Mouse (Mus musculus) kidney, embryonic 16.5 days (tissue): ENCODE results near the gene Hnrnpa0. TPM values are rescaled to one million over a fixed set of nuclear protein-coding genes. Genes with fewer than 3 reads are reported as not detected.

Experiments used
- ATAC-seq: fragments of 200-750 bp; cut with Nextera tagmentation; 2 replicates; pipeline ENCODE4 v1.8.0; 2017; ENCODE audit warnings: moderate TSS enrichment; ENCODE audit not compliant: low FRiP score, low TSS enrichment
- H3K27ac ChIP-seq: fragments of 300-500 bp; sonication (generic); 2 replicates; pipeline ENCODE4 v1.5.1; 2014; ENCODE audit warnings: low read length
- H3K27me3 ChIP-seq: fragments of 300-500 bp; sonication (generic); 2 replicates; pipeline ENCODE4 v1.6.1; 2014; ENCODE audit warnings: low read length, control low read depth, mixed read lengths; ENCODE audit not compliant: insufficient read depth
- H3K36me3 ChIP-seq: fragments of 300-500 bp; sonication (generic); 2 replicates; pipeline ENCODE4 v1.6.1; 2014; ENCODE audit warnings: low read length, control low read depth, mixed read lengths; ENCODE audit not compliant: insufficient read depth
- H3K4me1 ChIP-seq: fragments of 300-500 bp; sonication (generic); 2 replicates; pipeline ENCODE4 v1.6.1; 2014; ENCODE audit warnings: low read length, control low read depth, mixed read lengths; ENCODE audit not compliant: insufficient read depth
- H3K4me2 ChIP-seq: fragments of 300-500 bp; sonication (generic); replicated peaks from 2 replicates; pipeline ENCODE4 v1.6.1; 2014; ENCODE audit warnings: low read depth, low read length
- H3K4me3 ChIP-seq: fragments of 300-500 bp; sonication (generic); 2 replicates; pipeline ENCODE4 v1.5.1; 2014; ENCODE audit warnings: mild to moderate bottlenecking, low read length
- H3K9ac ChIP-seq: fragments of 300-500 bp; sonication (generic); replicated peaks from 2 replicates; pipeline ENCODE4 v1.6.1; 2014; ENCODE audit warnings: low read length
- H3K9me3 ChIP-seq: fragments of 300-500 bp; sonication (generic); 2 replicates; pipeline ENCODE4 v1.6.1; 2016; ENCODE audit warnings: low read length, control low read depth
- WGBS: fragments of 180-500 bp; shearing (Covaris S2); extraction: QIAGEN DNeasy Blood & Tissue Kit; methylation state at CpG from one replicate; pipeline ENCODE4 v1.1.7; 2014; 5-methylcytosine and 5-hydroxymethylcytosine counted together
- polyA plus RNA-seq: library from polyadenylated mRNA; unstranded; fragments of >200 nt; fragmentation: Nextera tagmentation; extraction: Ambion mirVana; gene quantifications from 2 replicates; pipeline ENCODE4 v1.2.1, GENCODE M21; 2015

Gene Hnrnpa0
- polyA plus RNA-seq, 1 experiment from 2014 or later = 23.2 TPM

DNA sequence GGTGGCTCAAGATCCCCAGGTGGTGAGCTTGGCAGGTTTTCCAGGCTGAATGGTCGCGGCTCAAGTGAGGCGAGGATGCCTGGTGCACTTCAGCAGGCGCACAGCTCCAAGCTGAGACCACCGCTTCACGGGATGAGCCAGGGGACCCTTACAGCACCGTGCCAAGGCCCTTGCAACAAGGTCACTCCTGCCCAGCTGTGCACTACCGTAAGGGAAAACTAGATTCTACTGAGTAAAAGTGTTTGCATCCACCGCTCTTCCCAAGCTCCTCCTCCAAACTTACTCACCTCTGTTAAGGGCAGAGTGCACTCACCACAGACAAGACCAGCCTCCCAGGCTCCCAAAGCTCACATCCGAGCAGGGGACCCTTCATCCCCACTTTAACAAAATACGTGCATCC is 44.8 kb downstream of the Hnrnpa0 start:
- Histone ChIP-seq H3K9ac (no peak overlapping the region), H3K4me2 (no peak overlapping the region), H3K36me3 (no peaks in the 10 kb centered on the region; the same call in 1 of the 2 replicates), H3K27me3 (no peaks in the 10 kb centered on the region), H3K4me3 (no peak overlapping the region), H3K4me1 (no peaks in the 10 kb centered on the region), H3K9me3 (no peaks in the 10 kb centered on the region), H3K27ac (no peak overlapping the region)
- WGBS = 72% methylated on average over 11 of the region's 11 CpGs
- no peak for ATAC-seq

DNA sequence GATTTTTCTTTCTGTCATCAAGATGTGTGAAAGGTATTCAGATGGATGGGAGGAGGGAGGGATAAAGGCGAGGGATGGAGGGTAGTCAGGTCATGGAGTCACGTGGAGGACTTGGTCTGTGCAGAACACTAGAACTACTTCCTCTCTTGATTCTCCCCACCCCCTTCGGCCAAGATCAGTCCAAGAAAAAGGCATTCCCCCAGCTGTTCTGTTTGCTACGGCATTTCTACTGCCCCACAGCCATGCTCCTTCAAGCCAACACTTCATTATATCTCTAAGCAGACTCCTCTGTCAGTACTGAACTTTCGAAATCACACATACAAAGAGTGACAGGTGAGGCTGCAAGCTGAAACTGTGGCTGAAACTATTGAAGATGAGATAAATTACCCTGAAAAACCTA is 45.3 kb downstream of the Hnrnpa0 start:
- H3K36me3 ChIP-seq = no peaks in the 10 kb centered on the region; the same call in 1 of the 2 replicates
- H3K4me2 ChIP-seq = no peak overlapping the region
- no peak for ATAC-seq
- no peak overlapping the region for H3K9ac ChIP-seq
- no peaks in the 10 kb centered on the region for H3K27me3 ChIP-seq
- H3K4me1 ChIP-seq = no peaks in the 10 kb centered on the region
- WGBS = 65% methylated on average over 5 of the region's 5 CpGs
- no peak overlapping the region for H3K4me3 ChIP-seq
- no peaks in the 10 kb centered on the region for H3K9me3 ChIP-seq
- no peak overlapping the region for H3K27ac ChIP-seq

DNA sequence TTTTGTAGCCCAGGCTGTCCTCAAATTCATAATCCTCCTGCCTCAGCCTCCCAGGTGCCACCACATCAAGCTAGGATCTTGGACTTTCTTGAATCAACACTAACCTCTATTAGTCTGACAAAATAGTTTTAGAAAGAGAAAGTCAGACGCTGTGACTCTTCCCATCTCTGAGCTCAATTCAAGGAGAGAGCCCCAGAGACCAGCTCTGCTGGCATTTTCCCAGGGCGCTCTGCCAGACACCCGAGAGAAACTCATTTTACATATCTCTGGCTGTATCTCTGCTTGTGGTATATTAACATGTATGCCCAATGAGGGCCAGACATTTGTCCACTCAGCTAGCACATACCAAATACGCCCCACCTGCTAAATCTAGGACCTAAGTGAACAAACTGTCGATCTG is 50.0 kb downstream of the Hnrnpa0 start:
- Histone ChIP-seq H3K4me3 (no peak overlapping the region), H3K27ac (no peak overlapping the region), H3K9ac (no peak overlapping the region), H3K4me2 (no peak overlapping the region), H3K9me3 (no peaks in the 10 kb centered on the region), H3K36me3 (no peaks in the 10 kb centered on the region), H3K4me1 (no peaks in the 10 kb centered on the region), H3K27me3 (no peaks in the 10 kb centered on the region)
- no peak for ATAC-seq
- 77% methylated on average over 5 of the region's 5 CpGs for WGBS

Other genes with a start within 250 kb of the Hnrnpa0 start
- 0.59 and 0.64 TPM in 2 replicates for gene Spock1, start 220.2 kb downstream of the Hnrnpa0 start, polyA plus RNA-seq
- 8.2 and 9.2 TPM in 2 replicates for gene Klhl3, start 15.0 kb downstream of the Hnrnpa0 start, polyA plus RNA-seq
- 38.6 and 39.9 TPM in 2 replicates for gene Idnk, start 29.1 kb upstream of the Hnrnpa0 start, polyA plus RNA-seq
- 103 and 104 TPM in 2 replicates for gene Ubqln1, start 87.1 kb upstream of the Hnrnpa0 start, polyA plus RNA-seq
- 22.5 and 25.8 TPM in 2 replicates for gene Gkap1, start 147.1 kb upstream of the Hnrnpa0 start, polyA plus RNA-seq
- gene Kif27, start 230.6 kb upstream of the Hnrnpa0 start, polyA plus RNA-seq = 0.71 and 0.84 TPM in 2 replicates